Mouse (Mus musculus) hindbrain, embryonic 15.5 days (tissue): ENCODE results near the gene Gm20518. TPM values are rescaled to one million over a fixed set of nuclear protein-coding genes. Genes with fewer than 3 reads are reported as not detected.

ENCODE experiments used
- ATAC-seq: fragments of 200-750 bp; cut with Nextera tagmentation; 2 replicates; pipeline ENCODE4 v1.8.0; 2017; ENCODE audit warnings: low read depth, moderate number of reproducible peaks, moderate TSS enrichment; ENCODE audit not compliant: low FRiP score
- H3K27ac ChIP-seq: fragments of 300-500 bp; sonication (generic); replicated peaks from 2 replicates; pipeline ENCODE4 v1.5.1; 2015; ENCODE audit warnings: mild to moderate bottlenecking, inconsistent platforms
- H3K27me3 ChIP-seq: fragments of 300-500 bp; sonication (generic); 2 replicates; pipeline ENCODE4 v1.6.1; 2015; ENCODE audit warnings: control low read depth, inconsistent platforms
- H3K36me3 ChIP-seq: fragments of 300-500 bp; sonication (generic); 2 replicates; pipeline ENCODE4 v1.6.1; 2015; ENCODE audit warnings: control low read depth, inconsistent platforms
- H3K4me1 ChIP-seq: fragments of 300-500 bp; sonication (generic); replicated peaks from 2 replicates; pipeline ENCODE4 v1.6.1; 2015; ENCODE audit warnings: control low read depth, inconsistent platforms
- H3K4me2 ChIP-seq: fragments of 300-500 bp; sonication (generic); 2 replicates; pipeline ENCODE4 v1.6.1; 2015; ENCODE audit warnings: moderate library complexity, mild to moderate bottlenecking, inconsistent platforms
- H3K4me3 ChIP-seq: fragments of 300-500 bp; sonication (generic); 2 replicates; pipeline ENCODE4 v1.5.1; 2015; ENCODE audit warnings: mild to moderate bottlenecking, inconsistent platforms
- H3K9ac ChIP-seq: fragments of 300-500 bp; sonication (generic); 2 replicates; pipeline ENCODE4 v1.6.1; 2015; ENCODE audit warnings: inconsistent platforms
- H3K9me3 ChIP-seq: fragments of 300-500 bp; sonication (generic); 2 replicates; pipeline ENCODE4 v1.6.1; 2016; ENCODE audit warnings: control low read depth, inconsistent platforms
- WGBS: fragments of 180-500 bp; shearing (Covaris S2); methylation state at CpG from one replicate; pipeline ENCODE4 v1.1.7; 2015; 5-methylcytosine and 5-hydroxymethylcytosine counted together
- polyA plus RNA-seq: library from polyadenylated mRNA; unstranded; fragments of >200 nt; fragmentation: Nextera tagmentation; extraction: Ambion mirVana; gene quantifications from 2 replicates; pipeline ENCODE4 v1.2.1, GENCODE M21; 2015

Gene Gm20518
- polyA plus RNA-seq = 0.31 and 0.33 TPM in 2 replicates

- H3K27me3 ChIP-seq = no peaks in the 10 kb centered on the region
- peak within 1 kb of the TSS; percentile 94 for H3K9ac ChIP-seq
- H3K4me3 ChIP-seq = peak within 1 kb of the TSS; percentile 75
- under 1% methylated on average over 38 of the region's 38 CpGs for WGBS
- peak; percentile 97 for ATAC-seq
- no peaks in the 10 kb centered on the region for H3K36me3 ChIP-seq
- H3K27ac ChIP-seq = peak within 1 kb of the TSS; percentile 97
- H3K9me3 ChIP-seq = no peaks in the 10 kb centered on the region
- H3K4me1 ChIP-seq = peaks cover 31% of the 10 kb centered on the region
- H3K4me2 ChIP-seq = peak within 1 kb of the TSS; percentile 72
These were observed at the start of gene Gm20518 for GRCm38 (mm10) chr16:17891567-17891959. Gene Gm20518 (minus strand): TSS chr16:17891671.

GRCm38 (mm10) chr16:17939255-17939751 lies 47.8 kb upstream of the Gm20518 start:
- Histone ChIP-seq H3K27me3 (no peaks in the 10 kb centered on the region), H3K27ac (no peak overlapping the region; the same call in 1 of the 2 replicates), H3K36me3 (no peaks in the 10 kb centered on the region), H3K4me3 (no peak overlapping the region), H3K4me1 (no peaks in the 10 kb centered on the region), H3K9ac (no peak overlapping the region), H3K9me3 (no peaks in the 10 kb centered on the region), H3K4me2 (peak overlapping the region; percentile 11; the same call in 1 of the 2 replicates)
- peak; percentile 56; the same call in 1 of the 2 replicates for ATAC-seq
- WGBS = 40% methylated on average over 9 of the region's 9 CpGs

GRCm38 (mm10) chr16:17938821-17939220 lies 47.4 kb upstream of the Gm20518 start:
- no peaks in the 10 kb centered on the region for H3K36me3 ChIP-seq
- no peak overlapping the region for H3K4me3 ChIP-seq
- no peaks in the 10 kb centered on the region for H3K4me1 ChIP-seq
- peak overlapping the region; percentile 11; the same call in 1 of the 2 replicates for H3K4me2 ChIP-seq
- peak; percentile 68 for ATAC-seq
- H3K9me3 ChIP-seq = no peaks in the 10 kb centered on the region
- H3K27ac ChIP-seq = no peak overlapping the region
- H3K9ac ChIP-seq = no peak overlapping the region
- WGBS = 9% methylated on average over 7 of the region's 7 CpGs
- H3K27me3 ChIP-seq = no peaks in the 10 kb centered on the region

- ATAC-seq = no peak
- H3K27me3 ChIP-seq = no peaks in the 10 kb centered on the region
- H3K27ac ChIP-seq = no peak overlapping the region
- no peak overlapping the region for H3K9ac ChIP-seq
- no peaks in the 10 kb centered on the region for H3K9me3 ChIP-seq
- no peak overlapping the region for H3K4me3 ChIP-seq
- no peaks in the 10 kb centered on the region for H3K36me3 ChIP-seq
- WGBS = 87% methylated on average over 7 of the region's 7 CpGs
- no peaks in the 10 kb centered on the region for H3K4me1 ChIP-seq
- H3K4me2 ChIP-seq = no peak overlapping the region
These were observed 46.7 kb upstream of the Gm20518 start for GRCm38 (mm10) chr16:17938187-17938586.

- Histone ChIP-seq H3K9ac (no peak overlapping the region), H3K4me3 (no peak overlapping the region), H3K4me1 (no peaks in the 10 kb centered on the region), H3K27me3 (no peaks in the 10 kb centered on the region), H3K4me2 (no peak overlapping the region), H3K9me3 (no peaks in the 10 kb centered on the region), H3K27ac (no peak overlapping the region), H3K36me3 (no peaks in the 10 kb centered on the region)
- ATAC-seq = no peak
- 82% methylated on average over 10 of the region's 10 CpGs for WGBS
These were observed 45.3 kb upstream of the Gm20518 start for GRCm38 (mm10) chr16:17936776-17937175.

GRCm38 (mm10) chr16:17934445-17934910 lies 43.0 kb upstream of the Gm20518 start:
- 71% methylated on average over 3 of the region's 3 CpGs for WGBS
- no peak for ATAC-seq
- Histone ChIP-seq H3K9ac (no peak overlapping the region), H3K36me3 (no peaks in the 10 kb centered on the region), H3K4me1 (no peaks in the 10 kb centered on the region), H3K4me2 (no peak overlapping the region), H3K9me3 (no peaks in the 10 kb centered on the region), H3K27ac (no peak overlapping the region), H3K27me3 (no peaks in the 10 kb centered on the region), H3K4me3 (no peak overlapping the region)

GRCm38 (mm10) chr16:17933594-17934444 lies 42.3 kb upstream of the Gm20518 start:
- H3K4me1 ChIP-seq = peaks cover 2% of the 10 kb centered on the region
- H3K9ac ChIP-seq = no peak overlapping the region
- H3K4me2 ChIP-seq = no peak overlapping the region
- WGBS = 70% methylated on average over 9 of the region's 9 CpGs
- no peak overlapping the region for H3K4me3 ChIP-seq
- no peaks in the 10 kb centered on the region for H3K9me3 ChIP-seq
- no peaks in the 10 kb centered on the region for H3K27me3 ChIP-seq
- H3K27ac ChIP-seq = no peak overlapping the region
- no peak for ATAC-seq
- no peaks in the 10 kb centered on the region for H3K36me3 ChIP-seq

- Histone ChIP-seq H3K4me1 (peaks cover 8% of the 10 kb centered on the region), H3K4me2 (no peak overlapping the region), H3K4me3 (no peak overlapping the region), H3K36me3 (no peaks in the 10 kb centered on the region), H3K27me3 (no peaks in the 10 kb centered on the region), H3K9ac (no peak overlapping the region), H3K9me3 (no peaks in the 10 kb centered on the region), H3K27ac (no peak overlapping the region)
- WGBS = 75% methylated on average over 5 of the region's 5 CpGs
- ATAC-seq = no peak
These were observed 40.5 kb upstream of the Gm20518 start for GRCm38 (mm10) chr16:17931906-17932460.

GRCm38 (mm10) chr16:17929631-17930030 lies 38.2 kb upstream of the Gm20518 start:
- H3K4me1 ChIP-seq = peaks cover 22% of the 10 kb centered on the region
- H3K27ac ChIP-seq = no peak overlapping the region
- no peak for ATAC-seq
- H3K36me3 ChIP-seq = peaks cover 17% of the 10 kb centered on the region
- 50% methylated on average over 2 of the region's 2 CpGs for WGBS
- no peaks in the 10 kb centered on the region for H3K27me3 ChIP-seq
- no peak overlapping the region for H3K9ac ChIP-seq
- no peaks in the 10 kb centered on the region for H3K9me3 ChIP-seq
- no peak overlapping the region for H3K4me3 ChIP-seq
- no peak overlapping the region for H3K4me2 ChIP-seq

GRCm38 (mm10) chr16:17929211-17929610 lies 37.7 kb upstream of the Gm20518 start:
- WGBS = 4% methylated on average over 2 of the region's 2 CpGs
- no peaks in the 10 kb centered on the region for H3K27me3 ChIP-seq
- peaks cover 18% of the 10 kb centered on the region for H3K36me3 ChIP-seq
- peak overlapping the region; percentile 85 for H3K27ac ChIP-seq
- H3K4me3 ChIP-seq = no peak overlapping the region
- peak overlapping the region; percentile 71 for H3K4me2 ChIP-seq
- H3K9ac ChIP-seq = no peak overlapping the region
- no peaks in the 10 kb centered on the region for H3K9me3 ChIP-seq
- peak; percentile 7; the same call in 1 of the 2 replicates for ATAC-seq
- H3K4me1 ChIP-seq = peaks cover 26% of the 10 kb centered on the region

- Histone ChIP-seq H3K27me3 (no peaks in the 10 kb centered on the region), H3K27ac (peak overlapping the region; percentile 85), H3K4me1 (peaks cover 26% of the 10 kb centered on the region), H3K9ac (peak overlapping the region; percentile 81), H3K4me2 (peak overlapping the region; percentile 71), H3K4me3 (peak overlapping the region; percentile 75), H3K36me3 (peaks cover 18% of the 10 kb centered on the region), H3K9me3 (no peaks in the 10 kb centered on the region)
- WGBS = 0% methylated on average over 9 of the region's 9 CpGs
- peak; percentile 23 for ATAC-seq
These were observed 37.2 kb upstream of the Gm20518 start for GRCm38 (mm10) chr16:17928627-17929104.

- ATAC-seq = peak; percentile 88
- peaks cover 18% of the 10 kb centered on the region for H3K36me3 ChIP-seq
- H3K27ac ChIP-seq = peak within 1 kb of the TSS; percentile 85
- H3K4me3 ChIP-seq = peak within 1 kb of the TSS; percentile 75
- H3K9me3 ChIP-seq = no peaks in the 10 kb centered on the region
- peak within 1 kb of the TSS; percentile 71 for H3K4me2 ChIP-seq
- H3K4me1 ChIP-seq = peaks cover 30% of the 10 kb centered on the region
- H3K27me3 ChIP-seq = no peaks in the 10 kb centered on the region
- peak within 1 kb of the TSS; percentile 81 for H3K9ac ChIP-seq
- 0% methylated on average over 47 of the region's 47 CpGs for WGBS
These were observed 36.7 kb upstream of the Gm20518 start, which contains the start of gene Slc25a1 for GRCm38 (mm10) chr16:17928087-17928580. Gene Slc25a1 (minus strand): TSS chr16:17928219.
